Mouse (Mus musculus): ENCODE results near the gene Pmpcb. TPM values are rescaled to one million over a fixed set of nuclear protein-coding genes. Genes with fewer than 3 reads are reported as not detected.

Gene Pmpcb
- polyA plus RNA-seq, 1 experiment from 2014 or later = 68.8 TPM

- H3K27ac ChIP-seq (ENCODE audit: low read length) = peak overlapping the region; percentile 85
- ATAC-seq = peak; percentile 44; the same call in 1 of the 2 replicates
- H3K4me2 ChIP-seq (ENCODE audit: low read length) = peak overlapping the region; percentile 93
- no peaks in the 10 kb centered on the region for H3K9me3 ChIP-seq (replicated peaks; ENCODE audit: control insufficient read depth, low read length, poor library complexity, severe bottlenecking)
- peak overlapping the region; percentile 89 for H3K4me3 ChIP-seq (ENCODE audit: low read depth, low read length)
- H3K36me3 ChIP-seq (ENCODE audit: control insufficient read depth, insufficient read depth, low read length) = peaks cover 7% of the 10 kb centered on the region
- peaks cover 17% of the 10 kb centered on the region for H3K4me1 ChIP-seq (ENCODE audit: control insufficient read depth, insufficient read depth, low read length)
- WGBS = 31% methylated on average over 10 of the region's 10 CpGs
- H3K9ac ChIP-seq (ENCODE audit: low read depth, low read length) = peak overlapping the region; percentile 96
- no peaks in the 10 kb centered on the region for H3K27me3 ChIP-seq (ENCODE audit: control insufficient read depth, insufficient read depth, low read depth, low read length)
Measured at GRCm38 (mm10) chr5:21737620-21738019, 679 bp downstream of the Pmpcb start.

GRCm38 (mm10) chr5:21739120-21739519 lies 2.2 kb downstream of the Pmpcb start:
- Histone ChIP-seq H3K36me3 (ENCODE audit: control insufficient read depth, insufficient read depth, low read length) (peaks cover 21% of the 10 kb centered on the region), H3K27me3 (ENCODE audit: control insufficient read depth, insufficient read depth, low read depth, low read length) (no peaks in the 10 kb centered on the region), H3K9me3 (replicated peaks; ENCODE audit: control insufficient read depth, low read length, poor library complexity, severe bottlenecking) (no peaks in the 10 kb centered on the region), H3K9ac (ENCODE audit: low read depth, low read length) (no peak overlapping the region), H3K4me1 (ENCODE audit: control insufficient read depth, insufficient read depth, low read length) (peaks cover 10% of the 10 kb centered on the region), H3K4me2 (ENCODE audit: low read length) (no peak overlapping the region), H3K4me3 (ENCODE audit: low read depth, low read length) (no peak overlapping the region), H3K27ac (ENCODE audit: low read length) (no peak overlapping the region)
- 93% methylated on average over 11 of the region's 11 CpGs for WGBS
- no peak for ATAC-seq

DNA sequence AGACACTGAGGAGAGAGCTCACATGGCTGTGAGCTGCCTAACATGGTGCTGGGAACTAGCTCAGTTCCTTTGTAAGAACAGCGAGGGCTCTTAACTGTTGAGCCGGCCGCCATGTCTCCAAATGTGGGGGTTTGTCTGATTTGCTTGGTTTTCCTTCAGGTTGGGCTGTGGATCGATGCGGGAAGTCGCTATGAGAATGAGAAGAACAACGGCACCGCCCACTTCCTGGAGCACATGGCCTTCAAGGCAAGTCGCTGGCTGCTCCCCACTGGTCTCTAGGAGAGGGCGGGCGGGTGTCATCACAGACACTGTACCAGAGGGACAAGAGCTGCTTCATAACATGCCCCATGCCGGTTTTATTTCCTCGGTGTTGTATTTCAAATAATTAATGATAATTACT lies 2.9 kb downstream of the Pmpcb start:
- 93% methylated on average over 13 of the region's 13 CpGs for WGBS
- no peak for ATAC-seq
- Histone ChIP-seq H3K27ac (ENCODE audit: low read length) (no peak overlapping the region), H3K9me3 (replicated peaks; ENCODE audit: control insufficient read depth, low read length, poor library complexity, severe bottlenecking) (no peaks in the 10 kb centered on the region), H3K36me3 (ENCODE audit: control insufficient read depth, insufficient read depth, low read length) (peaks cover 25% of the 10 kb centered on the region), H3K4me1 (ENCODE audit: control insufficient read depth, insufficient read depth, low read length) (peaks cover 10% of the 10 kb centered on the region), H3K4me2 (ENCODE audit: low read length) (no peak overlapping the region), H3K4me3 (ENCODE audit: low read depth, low read length) (no peak overlapping the region), H3K27me3 (ENCODE audit: control insufficient read depth, insufficient read depth, low read depth, low read length) (no peaks in the 10 kb centered on the region), H3K9ac (ENCODE audit: low read depth, low read length) (no peak overlapping the region)

DNA sequence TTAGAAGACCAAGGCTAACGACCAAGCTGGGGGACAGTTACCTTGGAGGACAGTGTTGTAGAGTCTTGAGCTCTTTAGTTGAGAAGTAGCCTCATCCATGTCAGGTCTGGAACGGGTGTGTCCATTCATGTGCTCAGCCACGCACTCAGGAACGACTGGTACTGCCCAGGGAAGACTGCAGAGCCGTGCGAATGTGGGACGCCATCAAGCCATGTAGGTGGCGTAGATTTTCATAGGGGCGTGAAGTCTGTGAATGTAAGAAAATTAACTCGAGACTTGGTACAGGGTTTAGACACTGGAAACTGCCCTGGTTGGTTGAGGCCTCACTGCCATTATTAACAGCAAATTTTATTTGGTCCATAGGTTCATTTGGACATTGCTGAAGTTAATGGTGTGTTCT lies 6.7 kb downstream of the Pmpcb start:
- WGBS = 97% methylated on average over 10 of the region's 10 CpGs
- H3K36me3 ChIP-seq (ENCODE audit: control insufficient read depth, insufficient read depth, low read length) = peaks cover 52% of the 10 kb centered on the region

GRCm38 (mm10) chr5:21744651-21745050 lies 7.7 kb downstream of the Pmpcb start:
- Histone ChIP-seq H3K27me3 (ENCODE audit: control insufficient read depth, insufficient read depth, low read depth, low read length) (no peaks in the 10 kb centered on the region), H3K4me3 (ENCODE audit: low read depth, low read length) (no peak overlapping the region), H3K4me2 (ENCODE audit: low read length) (no peak overlapping the region), H3K36me3 (ENCODE audit: control insufficient read depth, insufficient read depth, low read length) (peaks cover 61% of the 10 kb centered on the region), H3K27ac (ENCODE audit: low read length) (no peak overlapping the region), H3K9ac (ENCODE audit: low read depth, low read length) (no peak overlapping the region), H3K9me3 (replicated peaks; ENCODE audit: control insufficient read depth, low read length, poor library complexity, severe bottlenecking) (no peaks in the 10 kb centered on the region), H3K4me1 (ENCODE audit: control insufficient read depth, insufficient read depth, low read length) (no peaks in the 10 kb centered on the region)
- no peak for ATAC-seq

More for the DNA sequence above, 6.7 kb downstream of the Pmpcb start:
- no peaks in the 10 kb centered on the region for H3K9me3 ChIP-seq (replicated peaks; ENCODE audit: control insufficient read depth, low read length, poor library complexity, severe bottlenecking)
- no peaks in the 10 kb centered on the region for H3K4me1 ChIP-seq (ENCODE audit: control insufficient read depth, insufficient read depth, low read length)
- H3K27ac ChIP-seq (ENCODE audit: low read length) = no peak overlapping the region
- no peak overlapping the region for H3K4me3 ChIP-seq (ENCODE audit: low read depth, low read length)
- no peak overlapping the region for H3K9ac ChIP-seq (ENCODE audit: low read depth, low read length)
- no peak overlapping the region for H3K4me2 ChIP-seq (ENCODE audit: low read length)
- no peaks in the 10 kb centered on the region for H3K27me3 ChIP-seq (ENCODE audit: control insufficient read depth, insufficient read depth, low read depth, low read length)
- ATAC-seq = no peak

DNA sequence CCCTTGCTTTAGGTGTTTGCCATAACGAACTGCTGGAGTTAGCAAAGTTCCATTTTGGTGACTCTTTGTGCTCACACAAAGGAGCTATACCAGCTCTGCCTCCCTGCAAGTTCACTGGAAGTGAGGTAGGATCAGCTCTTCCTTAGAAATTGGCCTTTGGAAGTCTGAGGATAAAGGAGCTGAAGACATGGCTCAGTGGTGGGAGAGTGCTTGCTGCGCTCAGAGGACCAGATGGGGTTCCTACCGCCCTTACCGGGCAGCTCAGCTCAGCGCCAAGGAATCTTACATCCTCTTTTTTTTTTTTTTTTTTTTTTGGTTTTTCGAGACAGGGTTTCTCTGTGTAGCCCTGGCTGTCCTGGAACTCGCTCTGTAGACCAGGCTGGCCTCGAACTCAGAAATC lies 9.0 kb downstream of the Pmpcb start:
- no peaks in the 10 kb centered on the region for H3K9me3 ChIP-seq (replicated peaks; ENCODE audit: control insufficient read depth, low read length, poor library complexity, severe bottlenecking)
- WGBS = 90% methylated on average over 7 of the region's 8 CpGs
- H3K4me1 ChIP-seq (ENCODE audit: control insufficient read depth, insufficient read depth, low read length) = no peaks in the 10 kb centered on the region
- no peaks in the 10 kb centered on the region for H3K27me3 ChIP-seq (ENCODE audit: control insufficient read depth, insufficient read depth, low read depth, low read length)
- H3K9ac ChIP-seq (ENCODE audit: low read depth, low read length) = no peak overlapping the region
- no peak overlapping the region for H3K4me3 ChIP-seq (ENCODE audit: low read depth, low read length)
- H3K27ac ChIP-seq (ENCODE audit: low read length) = no peak overlapping the region
- peaks cover 56% of the 10 kb centered on the region for H3K36me3 ChIP-seq (ENCODE audit: control insufficient read depth, insufficient read depth, low read length)
- ATAC-seq = no peak
- H3K4me2 ChIP-seq (ENCODE audit: low read length) = no peak overlapping the region

GRCm38 (mm10) chr5:21768506-21768905 lies 31.6 kb downstream of the Pmpcb start:
- Histone ChIP-seq H3K27ac (ENCODE audit: low read length) (no peak overlapping the region), H3K27me3 (ENCODE audit: control insufficient read depth, insufficient read depth, low read depth, low read length) (no peaks in the 10 kb centered on the region), H3K4me2 (ENCODE audit: low read length) (no peak overlapping the region), H3K36me3 (ENCODE audit: control insufficient read depth, insufficient read depth, low read length) (peaks cover 40% of the 10 kb centered on the region), H3K4me3 (ENCODE audit: low read depth, low read length) (no peak overlapping the region), H3K9ac (ENCODE audit: low read depth, low read length) (no peak overlapping the region), H3K4me1 (ENCODE audit: control insufficient read depth, insufficient read depth, low read length) (no peaks in the 10 kb centered on the region), H3K9me3 (replicated peaks; ENCODE audit: control insufficient read depth, low read length, poor library complexity, severe bottlenecking) (no peaks in the 10 kb centered on the region)
- ATAC-seq = no peak
- WGBS = 92% methylated on average over 4 of the region's 4 CpGs

DNA sequence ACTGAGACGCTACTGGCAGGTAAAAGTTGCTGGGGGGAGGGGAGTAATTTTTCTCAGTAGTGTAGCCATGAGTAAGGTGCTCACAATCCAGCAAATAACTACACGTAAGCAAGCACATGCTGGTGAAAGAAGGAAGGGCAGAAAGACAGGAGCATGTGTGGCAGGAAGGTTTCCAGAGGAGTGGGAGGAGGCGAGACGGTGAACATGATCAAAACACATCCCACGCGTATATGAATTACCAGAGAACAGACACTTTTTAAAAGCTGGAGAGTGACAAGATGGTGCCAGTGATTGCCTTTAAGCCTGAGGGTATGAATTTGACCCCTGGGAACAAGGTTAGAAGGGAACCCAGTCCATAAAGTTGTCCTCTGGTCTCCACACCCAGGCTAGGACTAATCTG lies 32.9 kb downstream of the Pmpcb start:
- H3K4me2 ChIP-seq (ENCODE audit: low read length) = no peak overlapping the region
- H3K27me3 ChIP-seq (ENCODE audit: control insufficient read depth, insufficient read depth, low read depth, low read length) = no peaks in the 10 kb centered on the region
- no peaks in the 10 kb centered on the region for H3K4me1 ChIP-seq (ENCODE audit: control insufficient read depth, insufficient read depth, low read length)
- H3K4me3 ChIP-seq (ENCODE audit: low read depth, low read length) = no peak overlapping the region
- H3K9ac ChIP-seq (ENCODE audit: low read depth, low read length) = no peak overlapping the region
- no peaks in the 10 kb centered on the region for H3K9me3 ChIP-seq (replicated peaks; ENCODE audit: control insufficient read depth, low read length, poor library complexity, severe bottlenecking)
- H3K27ac ChIP-seq (ENCODE audit: low read length) = no peak overlapping the region
- no peak for ATAC-seq
- WGBS = 97% methylated on average over 6 of the region's 6 CpGs
- H3K36me3 ChIP-seq (ENCODE audit: control insufficient read depth, insufficient read depth, low read length) = peaks cover 40% of the 10 kb centered on the region

GRCm38 (mm10) chr5:21776491-21776890 lies 39.5 kb downstream of the Pmpcb start:
- Histone ChIP-seq H3K4me3 (ENCODE audit: low read depth, low read length) (no peak overlapping the region), H3K9ac (ENCODE audit: low read depth, low read length) (no peak overlapping the region), H3K27ac (ENCODE audit: low read length) (no peak overlapping the region), H3K9me3 (replicated peaks; ENCODE audit: control insufficient read depth, low read length, poor library complexity, severe bottlenecking) (no peaks in the 10 kb centered on the region), H3K4me1 (ENCODE audit: control insufficient read depth, insufficient read depth, low read length) (no peaks in the 10 kb centered on the region), H3K36me3 (ENCODE audit: control insufficient read depth, insufficient read depth, low read length) (peaks cover 29% of the 10 kb centered on the region), H3K27me3 (ENCODE audit: control insufficient read depth, insufficient read depth, low read depth, low read length) (no peaks in the 10 kb centered on the region), H3K4me2 (ENCODE audit: low read length) (no peak overlapping the region)
- no peak for ATAC-seq
- WGBS = 94% methylated on average over 6 of the region's 6 CpGs
